Mouse (Mus musculus) spleen, adult 2 months (tissue): Measurements from ENCODE around the gene Kctd12b.

Experiments used
- CTCF ChIP-seq: fragments of 200-500 bp; IDR thresholded peaks from 2 replicates; pipeline ENCODE4 v1.5.1; 2011; ENCODE audit warnings: mild to moderate bottlenecking, inconsistent platforms; ENCODE audit not compliant: insufficient read depth, insufficient read length, insufficient replicate concordance; ENCODE audit errors: extremely low read depth
- POLR2A ChIP-seq: fragments of 200-500 bp; IDR thresholded peaks from 2 replicates; pipeline ENCODE4 v1.6.1; 2011; ENCODE audit warnings: low read depth, low read length, inconsistent platforms

- TF ChIP-seq CTCF (no peak), POLR2A (no peak)
Observed at GRCm38 (mm10) chrX:153695782-153696395, at the start of gene Kctd12b.
